ENCODE assay signal across 8 mouse cellular contexts in genomic region chrX:169319066-169319760, GRCm38 (mm10). TPM values are rescaled to one million over a fixed set of nuclear protein-coding genes. Genes with fewer than 3 reads are reported as not detected.
DNase-seq lines count a peak whose midpoint lies in the region; ATAC-seq and TF ChIP-seq lines count a peak whose summit lies in the region.

No protein-coding gene starts in this region.

- peak overlapping the region; percentile 54 for H3K4me3 ChIP-seq in lung, postnatal 0 days (ENCODE audit: low read depth, low read length)
- peak overlapping the region; percentile 66 for H3K4me3 ChIP-seq in embryonic facial prominence, embryonic 10.5 days
- peak overlapping the region; percentile 55 for H3K4me3 ChIP-seq in midbrain, postnatal 0 days (ENCODE audit: low read depth, low read length)

- 36% methylated on average over 12 of the region's 12 CpGs for WGBS in lung, postnatal 0 days
- WGBS in embryonic facial prominence, embryonic 10.5 days = 62% methylated on average over 12 of the region's 12 CpGs
- WGBS in midbrain, postnatal 0 days = 52% methylated on average over 12 of the region's 12 CpGs

- TF ChIP-seq CTCF in lung, postnatal 0 days (IDR thresholded peaks at IDR 0.05) = no peak
- TF ChIP-seq CTCF in midbrain, postnatal 0 days (IDR thresholded peaks at IDR 0.05) = no peak

- H3K36me3 ChIP-seq in lung, postnatal 0 days (ENCODE audit: insufficient read depth, low read length) = no peaks in the 10 kb centered on the region
- H3K36me3 ChIP-seq in embryonic facial prominence, embryonic 10.5 days (replicated peaks) = peaks cover 18% of the 10 kb centered on the region
- H3K36me3 ChIP-seq in midbrain, postnatal 0 days (ENCODE audit: insufficient read depth, low read length) = no peaks in the 10 kb centered on the region

- no peaks in the 10 kb centered on the region for H3K27me3 ChIP-seq in lung, postnatal 0 days (replicated peaks; ENCODE audit: insufficient read depth, low read length)
- H3K27me3 ChIP-seq in embryonic facial prominence, embryonic 10.5 days (replicated peaks; ENCODE audit: low read depth, poor library complexity, severe bottlenecking) = peaks cover 66% of the 10 kb centered on the region
- no peaks in the 10 kb centered on the region for H3K27me3 ChIP-seq in midbrain, postnatal 0 days (ENCODE audit: insufficient read depth, low read length)

- peak; percentile 28 for DNase-seq in lung, postnatal 0 days (ENCODE audit: low spot score)
- DNase-seq in lung, postnatal 14 days = no peak
- DNase-seq in embryonic facial prominence, embryonic 10.5 days (ENCODE audit: low spot score) = no peak
- no peak for DNase-seq in midbrain, postnatal 0 days (ENCODE audit: low spot score)
- no peak for DNase-seq in urinary bladder, postnatal 10 days (ENCODE audit: low spot score)
- no peak for DNase-seq in urinary bladder, adult 18-20 months (ENCODE audit: low spot score in 2 of 2)
- DNase-seq in cerebellum, adult 9-10 months = no peak

- no peak for ATAC-seq in lung, postnatal 0 days
- peak; percentile 9 for ATAC-seq in inflammation-experienced regulatory T-cells, adult 6 months
- no peak for ATAC-seq in midbrain, postnatal 0 days (ENCODE audit: low FRiP score)

- no peak for TF ChIP-seq EP300 in lung, postnatal 0 days (IDR thresholded peaks at IDR 0.05)

- H3K4me2 ChIP-seq in lung, postnatal 0 days (replicated peaks; ENCODE audit: low read depth, low read length) = peak overlapping the region; percentile 59
- H3K4me2 ChIP-seq in midbrain, postnatal 0 days (ENCODE audit: low read depth, low read length, poor library complexity, severe bottlenecking) = peak overlapping the region; percentile 53

- no peaks in the 10 kb centered on the region for H3K9me3 ChIP-seq in lung, postnatal 0 days (ENCODE audit: low read length)
- H3K9me3 ChIP-seq in embryonic facial prominence, embryonic 10.5 days = no peaks in the 10 kb centered on the region; the same call in 1 of the 2 replicates
- H3K9me3 ChIP-seq in midbrain, postnatal 0 days (ENCODE audit: low read length) = no peaks in the 10 kb centered on the region

- H3K4me1 ChIP-seq in lung, postnatal 0 days (ENCODE audit: insufficient read depth, low read depth, low read length) = no peaks in the 10 kb centered on the region
- 0 out of 2 replicates have a peak, but pooled peaks cover 7% of the 10 kb centered on the region for H3K4me1 ChIP-seq in embryonic facial prominence, embryonic 10.5 days
- no peaks in the 10 kb centered on the region for H3K4me1 ChIP-seq in midbrain, postnatal 0 days (ENCODE audit: insufficient read depth, low read length)

- H3K27ac ChIP-seq in lung, postnatal 0 days (ENCODE audit: low read length) = no peak overlapping the region
- H3K27ac ChIP-seq in embryonic facial prominence, embryonic 10.5 days (replicated peaks) = peak overlapping the region; percentile 88
- H3K27ac ChIP-seq in midbrain, postnatal 0 days (ENCODE audit: low read depth, low read length) = no peak overlapping the region

- peak overlapping the region; percentile 60; the same call in 1 of the 2 replicates for H3K9ac ChIP-seq in lung, postnatal 0 days (replicated peaks; ENCODE audit: low read depth)
- peak overlapping the region; percentile 60 for H3K9ac ChIP-seq in midbrain, postnatal 0 days (replicated peaks; ENCODE audit: low read length, poor library complexity, severe bottlenecking)

RNA-seq across cellular contexts. Expression of gene Hccs, which starts 1.0 kb away (rescaled TPM):
- polyA plus RNA-seq in lung, postnatal 0 days (2015; fragmentation: Nextera tagmentation; extraction: Ambion mirVana) = 18.8 and 18.9 TPM in 2 replicates
- polyA plus RNA-seq in embryonic facial prominence, embryonic 10.5 days (2016; fragmentation: Nextera tagmentation; extraction: Ambion mirVana) = 34.8 and 36.0 TPM in 2 replicates
- polyA plus RNA-seq in inflammation-experienced regulatory T-cells, adult 6 months (2017; shearing (Covaris generic)) = 10 to 100 TPM in 1 of 3 experiments, 1 to 10 TPM in 2; 7.5 to 16.1 (median 8.4) TPM
- 28.6 and 29.2 TPM in 2 replicates for total RNA-seq in midbrain, postnatal 0 days (2014; rRNA removed)
- 31.6 and 34.9 TPM in 2 replicates for polyA plus RNA-seq in midbrain, postnatal 0 days (2015; fragmentation: Nextera tagmentation; extraction: Ambion mirVana)
